Mouse (Mus musculus) B cell, adult 2 months (primary cell): ENCODE measurements around the gene Sema3e.

Source experiments
- DNase-seq, 2 experiments: peaks; one replicate each; pipeline ENCODE4 v3.0.0; 2022

Gene Sema3e

GRCm38 (mm10) chr5:14088100-14088499, 63.0 kb downstream of the Sema3e start:
- DNase-seq, result no peak

GRCm38 (mm10) chr5:14089875-14090608, 65.0 kb downstream of the Sema3e start:
- no peak for DNase-seq

- DNase-seq, result no peak
Observed at GRCm38 (mm10) chr5:14090609-14090969, 65.5 kb downstream of the Sema3e start.

- DNase-seq, result no peak
Observed at GRCm38 (mm10) chr5:14092262-14092776, 67.2 kb downstream of the Sema3e start.

- DNase-seq, result no peak
Observed at GRCm38 (mm10) chr5:14096196-14096595, 71.1 kb downstream of the Sema3e start.

- no peak for DNase-seq
Observed at GRCm38 (mm10) chr5:14098677-14099076, 73.6 kb downstream of the Sema3e start.

- DNase-seq, result no peak
Observed at GRCm38 (mm10) chr5:14107365-14107764, 82.3 kb downstream of the Sema3e start.

GRCm38 (mm10) chr5:14109001-14109400, 83.9 kb downstream of the Sema3e start:
- no peak for DNase-seq

GRCm38 (mm10) chr5:14111401-14111800, 86.3 kb downstream of the Sema3e start:
- no peak for DNase-seq

GRCm38 (mm10) chr5:14121902-14122301, 96.8 kb downstream of the Sema3e start:
- DNase-seq, result no peak

GRCm38 (mm10) chr5:14126591-14126990, 101.5 kb downstream of the Sema3e start:
- DNase-seq, result no peak

GRCm38 (mm10) chr5:14135929-14136328, 110.9 kb downstream of the Sema3e start:
- no peak for DNase-seq

- no peak for DNase-seq
Observed at GRCm38 (mm10) chr5:14138725-14139124, 113.6 kb downstream of the Sema3e start.

- DNase-seq, result no peak
Observed at GRCm38 (mm10) chr5:14162579-14162978, 137.5 kb downstream of the Sema3e start.

- DNase-seq, result no peak
Observed at GRCm38 (mm10) chr5:14163280-14163679, 138.2 kb downstream of the Sema3e start.

- no peak for DNase-seq
Observed at GRCm38 (mm10) chr5:14167776-14168175, 142.7 kb downstream of the Sema3e start.

- DNase-seq, result no peak
Observed at GRCm38 (mm10) chr5:14173355-14174183, 148.5 kb downstream of the Sema3e start.

GRCm38 (mm10) chr5:14180571-14180970, 155.5 kb downstream of the Sema3e start:
- DNase-seq, result no peak

GRCm38 (mm10) chr5:14182156-14182555, 157.1 kb downstream of the Sema3e start:
- DNase-seq, result no peak

- no peak for DNase-seq
Observed at GRCm38 (mm10) chr5:14195172-14195819, 170.2 kb downstream of the Sema3e start.

GRCm38 (mm10) chr5:14198344-14199040, 173.4 kb downstream of the Sema3e start:
- no peak for DNase-seq

- no peak for DNase-seq
Observed at GRCm38 (mm10) chr5:14206794-14207193, 181.7 kb downstream of the Sema3e start.

GRCm38 (mm10) chr5:14209962-14210361, 184.9 kb downstream of the Sema3e start:
- DNase-seq, result no peak
